ENCODE assay signal across 14 mouse cellular contexts in the genomic region with DNA sequence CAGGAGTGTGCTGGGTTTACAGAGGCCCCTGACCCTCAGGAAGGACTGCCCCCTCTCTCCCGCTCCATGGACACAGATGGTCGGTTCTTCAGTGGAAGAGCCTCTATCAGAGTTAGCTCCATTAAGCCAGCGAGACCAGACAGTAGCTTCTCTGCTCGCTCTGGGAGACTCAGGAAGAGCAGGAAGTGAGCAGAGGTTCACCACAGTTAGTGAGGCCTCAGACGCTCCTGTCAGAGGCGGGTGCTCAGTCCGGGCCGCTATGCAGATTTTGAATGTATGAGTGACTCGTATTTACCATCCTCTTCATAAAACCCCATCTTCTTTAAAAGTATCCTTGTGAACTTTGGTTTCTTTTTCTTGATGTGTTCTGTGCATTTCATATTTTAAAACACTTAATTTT.
DNase-seq lines count a peak whose midpoint lies in the region.
"Had no signal": no experiment of that assay in that cellular context is flagged by ENCODE, and none has a peak within 500 bp of the region (broad histone marks: within the 10 kb centered on the region; RNA-seq: fewer than 3 reads in every experiment).

No protein-coding gene starts in this region.

- peak; percentile 28 for DNase-seq in testis, postnatal 10 days (ENCODE audit: low spot score)
- no peak for DNase-seq in testis, postnatal 14 days (ENCODE audit: low spot score)
- peak; percentile 49 for DNase-seq in thymus, postnatal 0 days (ENCODE audit: low spot score)
- peak; percentile 25 to 53 for DNase-seq in thymus, postnatal 36 days
- no peak for DNase-seq in cerebellum, adult 8-10 months
- no peak for DNase-seq in kidney, postnatal 4 days
- DNase-seq: adrenal gland, postnatal 14 days; cerebellum, adult 11-12 months; cerebellum, postnatal 10 days; embryo, embryonic 11 days; gastrocnemius, adult 2 months; gastrocnemius, postnatal 25 days; heart, postnatal 10 days; heart, postnatal 4 days had no signal

Comparison
In these comparisons a context has a peak if more than half of its experiments do, and no peak if none do; other contexts are left out.
1. DNase-seq: peak in testis, postnatal 10 days (single experiment), thymus, postnatal 0 days (single experiment) and thymus, postnatal 36 days (2 of 2); none in testis, postnatal 14 days (single experiment), cerebellum, adult 8-10 months (single experiment) and kidney, postnatal 4 days (0 of 2).